Mouse (Mus musculus): ENCODE results near the gene Kdm1b.

GRCm38 (mm10) chr13:47121333-47121889 lies 78.1 kb downstream of the Kdm1b start:
- no peak for TF ChIP-seq CTCF (IDR thresholded peaks at IDR 0.05; ENCODE audit: control insufficient read depth, insufficient read depth, insufficient read length)
- no peak for TF ChIP-seq USF1 (IDR thresholded peaks at IDR 0.05; ENCODE audit: low read depth)
- TF ChIP-seq CEBPB (IDR thresholded peaks at IDR 0.05; ENCODE audit: low read depth) = no peak
- TF ChIP-seq FOSL1 (IDR thresholded peaks at IDR 0.05; ENCODE audit: insufficient read depth, low read length, poor library complexity, severe bottlenecking) = no peak
